Comparison of ENCODE assay signal across 18 mouse cellular contexts in the genomic region with DNA sequence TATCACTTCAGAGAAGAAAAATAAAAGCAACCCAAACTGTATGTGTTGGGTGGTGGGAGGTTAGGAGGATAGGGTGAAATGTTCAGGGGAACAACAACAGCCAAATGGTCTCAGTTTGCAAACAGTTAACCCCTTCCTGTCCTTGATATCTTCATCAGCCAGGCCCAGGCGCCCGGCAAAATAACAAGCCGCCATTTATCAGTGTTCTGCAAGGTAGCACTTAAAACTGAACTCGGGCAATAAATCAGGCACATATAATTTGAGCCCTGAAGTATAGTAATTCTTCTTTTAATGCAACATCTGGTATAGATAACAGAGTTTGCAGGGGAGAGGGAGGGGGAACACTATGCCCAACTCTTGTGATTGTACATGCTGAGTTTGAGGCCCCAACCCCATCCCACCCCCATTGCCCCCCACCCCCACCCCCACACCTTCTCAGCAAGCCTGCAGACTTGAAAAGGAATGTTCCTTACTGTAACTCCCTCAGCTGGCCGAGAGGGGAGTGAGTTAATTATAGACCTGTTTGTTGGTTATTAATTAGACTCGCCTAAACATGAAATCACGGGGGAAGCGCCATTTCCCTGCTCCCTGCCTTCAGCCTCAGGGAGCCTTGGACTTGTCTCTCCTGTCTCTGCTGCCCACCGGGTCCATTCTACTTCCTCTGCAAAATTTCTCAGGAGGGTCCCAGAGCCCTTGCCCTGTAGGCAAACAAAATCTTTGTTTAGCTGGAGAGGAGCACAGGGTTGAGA.
A peak's percentile ranks its signal among the peaks of the same experiment; 100 is the strongest.
DNase-seq lines count a peak whose midpoint lies in the region; ATAC-seq lines count a peak whose summit lies in the region.
"Had no signal": no experiment of that assay in that cellular context is flagged by ENCODE, and none has a peak within 500 bp of the region (broad histone marks: within the 10 kb centered on the region; RNA-seq: fewer than 3 reads in every experiment).

No protein-coding gene starts in this region.

- no peaks in the 10 kb centered on the region for H3K36me3 ChIP-seq in heart, embryonic 10.5 days
- H3K36me3 ChIP-seq in intestine, embryonic 15.5 days: no peaks in the 10 kb centered on the region
- H3K36me3 ChIP-seq: forebrain, embryonic 15.5 days; midbrain, embryonic 15.5 days had no signal

- H3K9ac ChIP-seq in intestine, embryonic 15.5 days: no peak overlapping the region
- H3K9ac ChIP-seq: forebrain, embryonic 15.5 days; liver, embryonic 14.5 days; midbrain, embryonic 15.5 days had no signal

- DNase-seq in heart, embryonic 10.5 days (ENCODE audit: low spot score): peak; percentile 61
- DNase-seq in heart, adult 8-10 months (ENCODE audit: low spot score): no peak
- peak; percentile 88 for DNase-seq in forelimb bud, embryonic 11.5 days (ENCODE audit: low read depth, low spot score)
- peak; percentile 62 for DNase-seq in kidney, postnatal 10 days
- no peak for DNase-seq in lung, postnatal 10 days
- no peak for DNase-seq in urinary bladder, adult 18-20 months (ENCODE audit: low spot score in 2 of 2)
- DNase-seq: B cell, adult 2 months; cerebellum, adult 18-20 months; heart, adult 11 months; heart, postnatal 36 days; layer of hippocampus, postnatal 36 days; lung, postnatal 36 days; right cerebral cortex, adult 18-20 months had no signal

- H3K4me1 ChIP-seq in heart, embryonic 10.5 days: peaks cover 9% of the 10 kb centered on the region
- H3K4me1 ChIP-seq in intestine, embryonic 15.5 days (replicated peaks): no peaks in the 10 kb centered on the region
- H3K4me1 ChIP-seq: forebrain, embryonic 15.5 days; midbrain, embryonic 15.5 days had no signal

- H3K27me3 ChIP-seq in heart, embryonic 10.5 days (ENCODE audit: insufficient read depth, poor library complexity, severe bottlenecking): no peaks in the 10 kb centered on the region
- no peaks in the 10 kb centered on the region for H3K27me3 ChIP-seq in intestine, embryonic 15.5 days (replicated peaks)
- H3K27me3 ChIP-seq: forebrain, embryonic 15.5 days; midbrain, embryonic 15.5 days had no signal

- H3K9me3 ChIP-seq in heart, embryonic 10.5 days: no peaks in the 10 kb centered on the region
- H3K9me3 ChIP-seq in intestine, embryonic 15.5 days: no peaks in the 10 kb centered on the region
- H3K9me3 ChIP-seq: forebrain, embryonic 15.5 days; midbrain, embryonic 15.5 days had no signal

- H3K27ac ChIP-seq in heart, embryonic 10.5 days: no peak overlapping the region
- H3K27ac ChIP-seq in intestine, embryonic 15.5 days: no peak overlapping the region
- H3K27ac ChIP-seq: forebrain, embryonic 15.5 days; liver, embryonic 14.5 days; midbrain, embryonic 15.5 days had no signal

- 35% methylated on average over 9 of the region's 9 CpGs for WGBS in heart, embryonic 10.5 days
- WGBS in intestine, embryonic 15.5 days: 57% methylated on average over 9 of the region's 9 CpGs

- H3K4me2 ChIP-seq in intestine, embryonic 15.5 days (replicated peaks): no peak overlapping the region
- H3K4me2 ChIP-seq: forebrain, embryonic 15.5 days; midbrain, embryonic 15.5 days had no signal

- no peak overlapping the region for H3K4me3 ChIP-seq in heart, embryonic 10.5 days
- no peak overlapping the region for H3K4me3 ChIP-seq in intestine, embryonic 15.5 days (replicated peaks)
- H3K4me3 ChIP-seq: forebrain, embryonic 15.5 days; midbrain, embryonic 15.5 days had no signal

- ATAC-seq in megakaryocyte progenitor cell, adult 5-6 weeks (replicated peaks; ENCODE audit: poor library complexity): peak; percentile 51
- no peak for ATAC-seq in intestine, embryonic 15.5 days
- ATAC-seq: forebrain, embryonic 15.5 days; midbrain, embryonic 15.5 days had no signal

Comparison
In these comparisons a context has a peak if more than half of its experiments do, and no peak if none do; other contexts are left out.
1. DNase-seq: peak in heart, embryonic 10.5 days (single experiment), forelimb bud, embryonic 11.5 days (single experiment) and kidney, postnatal 10 days (single experiment); none in heart, adult 8-10 months (single experiment), lung, postnatal 10 days (single experiment) and urinary bladder, adult 18-20 months (0 of 2).